Mouse (Mus musculus): Measurements from ENCODE around the gene Mapk8ip3.
A peak's percentile ranks its signal among the peaks of the same experiment; 100 is the strongest.

The Mapk8ip3 gene

GRCm38 (mm10) chr17:24885356-24886133 is 51.2 kb downstream of the Mapk8ip3 start:
- peak; percentile 14 for DNase-seq (ENCODE audit: low read depth, low spot score)

- DNase-seq (ENCODE audit: low read depth, low spot score), result no peak
These were observed 52.4 kb downstream of the Mapk8ip3 start for GRCm38 (mm10) chr17:24884391-24884790.

- peak; percentile 86 for DNase-seq (ENCODE audit: low read depth, low spot score)
These were observed 54.9 kb downstream of the Mapk8ip3 start for GRCm38 (mm10) chr17:24881738-24882440.

- peak; percentile 31 for DNase-seq (ENCODE audit: low read depth, low spot score)
These were observed 58.2 kb downstream of the Mapk8ip3 start for GRCm38 (mm10) chr17:24878531-24878930.

- DNase-seq (ENCODE audit: low read depth, low spot score), result peak; percentile 62
These were observed 58.7 kb downstream of the Mapk8ip3 start for GRCm38 (mm10) chr17:24878117-24878397.

GRCm38 (mm10) chr17:24877336-24878116 is 59.3 kb downstream of the Mapk8ip3 start:
- DNase-seq (ENCODE audit: low read depth, low spot score), result no peak

GRCm38 (mm10) chr17:24874989-24875388 is 61.8 kb downstream of the Mapk8ip3 start:
- no peak for DNase-seq (ENCODE audit: low read depth, low spot score)

GRCm38 (mm10) chr17:24874405-24874745 is 62.4 kb downstream of the Mapk8ip3 start:
- DNase-seq (ENCODE audit: low read depth, low spot score), result peak; percentile 87

- peak; percentile 77 for DNase-seq (ENCODE audit: low read depth, low spot score)
These were observed 62.9 kb downstream of the Mapk8ip3 start for GRCm38 (mm10) chr17:24873695-24874404.

GRCm38 (mm10) chr17:24867914-24868313 is 68.9 kb downstream of the Mapk8ip3 start:
- DNase-seq (ENCODE audit: low read depth, low spot score), result no peak

GRCm38 (mm10) chr17:24865776-24866175 is 71.0 kb downstream of the Mapk8ip3 start, which contains the start of gene Igfals:
TSS of gene Igfals (plus strand) at chr17:24865997.
- DNase-seq (ENCODE audit: low read depth, low spot score), result no peak

GRCm38 (mm10) chr17:24861785-24862184 is 75.0 kb downstream of the Mapk8ip3 start:
- no peak for DNase-seq (ENCODE audit: low read depth, low spot score)

- DNase-seq (ENCODE audit: low read depth, low spot score), result no peak
These were observed 76.7 kb downstream of the Mapk8ip3 start for GRCm38 (mm10) chr17:24860076-24860475.

- no peak for DNase-seq (ENCODE audit: low read depth, low spot score)
These were observed 77.8 kb downstream of the Mapk8ip3 start for GRCm38 (mm10) chr17:24858967-24859366.

- no peak for DNase-seq (ENCODE audit: low read depth, low spot score)
These were observed 78.8 kb downstream of the Mapk8ip3 start for GRCm38 (mm10) chr17:24857831-24858470.

GRCm38 (mm10) chr17:24856589-24856988 is 80.2 kb downstream of the Mapk8ip3 start:
- DNase-seq (ENCODE audit: low read depth, low spot score), result no peak

GRCm38 (mm10) chr17:24855838-24856464 is 80.8 kb downstream of the Mapk8ip3 start:
- DNase-seq (ENCODE audit: low read depth, low spot score), result no peak

GRCm38 (mm10) chr17:24851381-24852125 is 85.2 kb downstream of the Mapk8ip3 start:
- DNase-seq (ENCODE audit: low read depth, low spot score), result no peak

- DNase-seq (ENCODE audit: low read depth, low spot score), result no peak
These were observed 86.0 kb downstream of the Mapk8ip3 start for GRCm38 (mm10) chr17:24850773-24851127.

Measured in ZHBTc4 (cell line).